ENCODE assay signal across 32 mouse cellular contexts in genomic region chr2:120167763-120168162, GRCm38 (mm10).
"Had no signal": no experiment of that assay in that cellular context is flagged by ENCODE, and none has a peak within 500 bp of the region (broad histone marks: within the 10 kb centered on the region; RNA-seq: fewer than 3 reads in every experiment).

No protein-coding gene starts in this region.

- H3K4me1 ChIP-seq: heart, embryonic 12.5 days; heart, embryonic 15.5 days; hindbrain, embryonic 10.5 days; hindbrain, embryonic 12.5 days; hindbrain, embryonic 13.5 days; hindbrain, embryonic 15.5 days; kidney, embryonic 15.5 days had no signal

- H3K4me2 ChIP-seq: heart, embryonic 11.5 days; heart, embryonic 12.5 days; heart, embryonic 13.5 days; heart, embryonic 15.5 days; hindbrain, embryonic 12.5 days; hindbrain, embryonic 13.5 days; hindbrain, embryonic 14.5 days; hindbrain, embryonic 15.5 days; kidney, embryonic 15.5 days had no signal

- H3K9me3 ChIP-seq: heart, embryonic 10.5 days; heart, embryonic 12.5 days; heart, embryonic 13.5 days; heart, embryonic 15.5 days; hindbrain, embryonic 10.5 days; hindbrain, embryonic 12.5 days; hindbrain, embryonic 13.5 days; hindbrain, embryonic 15.5 days; kidney, embryonic 15.5 days had no signal

- H3K36me3 ChIP-seq: heart, embryonic 10.5 days; heart, embryonic 12.5 days; heart, embryonic 13.5 days; heart, embryonic 15.5 days; hindbrain, embryonic 10.5 days; hindbrain, embryonic 12.5 days; hindbrain, embryonic 13.5 days; hindbrain, embryonic 15.5 days; kidney, embryonic 15.5 days had no signal

- H3K27ac ChIP-seq: heart, embryonic 10.5 days; heart, embryonic 13.5 days; heart, embryonic 15.5 days; hindbrain, embryonic 10.5 days; hindbrain, embryonic 12.5 days; hindbrain, embryonic 13.5 days; hindbrain, embryonic 14.5 days; hindbrain, embryonic 15.5 days; hindbrain, postnatal 0 days; kidney, embryonic 15.5 days; kidney, postnatal 0 days; layer of hippocampus, adult 2 months; left cerebral cortex, adult 2 months had no signal

- ATAC-seq: hindbrain, embryonic 16.5 days; hindbrain, postnatal 0 days; inflammation-experienced regulatory T-cells, adult 6 months had no signal

- H3K9ac ChIP-seq: heart, embryonic 12.5 days; heart, embryonic 13.5 days; heart, embryonic 15.5 days; hindbrain, embryonic 12.5 days; hindbrain, embryonic 13.5 days; hindbrain, embryonic 14.5 days; hindbrain, embryonic 15.5 days; kidney, embryonic 15.5 days had no signal

- DNase-seq: heart, postnatal 14 days; heart, postnatal 36 days; heart, postnatal 4 days; kidney, adult 11 months; kidney, adult 18-20 months; kidney, adult 2 months; kidney, adult 8-10 months; kidney, adult 9 months; kidney, postnatal 10 days; kidney, postnatal 14 days; kidney, postnatal 25 days; kidney, postnatal 36 days; kidney, postnatal 4 days; layer of hippocampus, adult 9-11 months; layer of hippocampus, postnatal 36 days had no signal

- H3K27me3 ChIP-seq: heart, embryonic 12.5 days; heart, embryonic 13.5 days; heart, embryonic 15.5 days; hindbrain, embryonic 12.5 days; hindbrain, embryonic 15.5 days; kidney, embryonic 15.5 days had no signal

- H3K4me3 ChIP-seq: heart, embryonic 10.5 days; heart, embryonic 12.5 days; heart, embryonic 13.5 days; heart, embryonic 15.5 days; hindbrain, embryonic 10.5 days; hindbrain, embryonic 12.5 days; hindbrain, embryonic 13.5 days; hindbrain, embryonic 15.5 days; kidney, embryonic 15.5 days; layer of hippocampus, adult 2 months; left cerebral cortex, adult 2 months had no signal
